Mouse (Mus musculus): ENCODE results near the gene Zfp78.

The Zfp78 gene

GRCm38 (mm10) chr7:6388971-6389370, 25.9 kb downstream of the Zfp78 start:
- DNase-seq (ENCODE audit: low spot score), result no peak

DNA sequence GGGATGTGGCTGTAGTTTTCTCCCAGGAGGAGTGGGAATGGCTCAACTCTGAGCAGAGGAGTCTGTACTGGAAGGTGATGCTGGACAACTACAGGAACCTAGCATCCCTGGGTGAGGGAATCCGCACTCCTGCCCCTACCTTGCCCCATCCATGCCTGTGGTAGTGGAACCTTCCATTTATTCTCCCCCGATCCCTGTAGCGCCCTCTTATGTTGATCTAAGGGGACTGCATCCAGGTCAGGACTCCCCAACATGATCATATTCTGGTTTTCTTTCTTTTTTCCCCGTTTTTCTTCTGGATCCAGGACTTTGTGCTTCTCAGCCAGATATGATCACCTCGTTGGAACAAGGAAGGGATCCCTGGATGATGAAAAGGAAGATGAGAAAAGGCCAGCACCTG, 26.4 kb downstream of the Zfp78 start:
- no peak for DNase-seq (ENCODE audit: low spot score)

DNA sequence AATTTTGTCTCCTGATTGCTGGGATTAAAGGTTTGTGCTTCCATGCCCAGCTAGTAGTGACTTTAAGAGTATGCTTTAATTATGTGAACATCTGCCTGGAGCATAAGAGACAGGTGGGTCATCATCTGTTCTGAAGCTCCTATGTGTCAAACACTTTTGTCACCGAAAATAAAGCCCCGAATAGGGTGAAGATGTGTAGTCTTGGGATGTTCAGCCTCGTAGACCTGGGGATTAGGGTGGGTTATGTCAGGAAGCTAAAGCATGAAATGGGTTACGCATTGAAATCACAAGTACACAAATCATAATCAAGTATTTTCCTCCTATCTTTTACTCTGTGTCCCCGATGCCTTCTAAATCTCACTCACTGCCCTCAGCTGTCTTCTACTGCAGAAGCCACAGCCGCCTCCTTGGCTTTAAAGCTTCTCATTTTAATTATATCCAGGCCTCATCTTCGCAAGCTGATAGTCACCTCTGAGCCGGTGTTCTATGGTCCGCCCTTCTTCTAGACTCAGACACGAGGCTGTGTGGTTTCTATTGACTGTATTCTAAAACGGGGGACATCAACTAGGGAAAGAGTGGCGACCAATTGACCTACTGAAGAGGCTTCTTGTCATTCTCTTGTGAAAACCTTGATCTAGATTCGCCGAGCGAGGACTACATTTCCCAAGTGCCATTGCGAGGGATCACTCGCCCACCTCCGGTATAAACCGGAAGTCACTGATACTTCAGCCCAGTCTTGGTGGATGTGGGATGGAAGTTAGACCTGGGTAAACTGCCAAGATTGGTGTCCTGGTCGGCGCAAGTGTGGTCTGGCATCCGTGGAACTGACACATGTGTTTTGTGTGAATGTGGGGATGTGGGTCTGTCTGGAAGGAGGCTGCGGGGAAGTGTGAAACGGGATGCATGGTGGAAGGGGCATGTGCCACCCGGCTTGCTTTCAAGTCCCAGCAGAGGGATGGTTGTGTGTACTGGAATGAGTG, 35.2 kb downstream of the Zfp78 start, which contains the start of gene Smim17:
Gene Smim17, plus strand, starts transcription at position 720 of the 980 bp plus-strand sequence.
- DNase-seq (ENCODE audit: low spot score), result peak; percentile 9

GRCm38 (mm10) chr7:6410043-6410442, 47.0 kb downstream of the Zfp78 start, which contains the start of gene Gm20715:
TSS of gene Gm20715 (plus strand) at chr7:6410277.
- DNase-seq (ENCODE audit: low spot score), result peak; percentile 85

- no peak for DNase-seq (ENCODE audit: low spot score)
Measured at GRCm38 (mm10) chr7:6414626-6415441, 51.8 kb downstream of the Zfp78 start.

DNA sequence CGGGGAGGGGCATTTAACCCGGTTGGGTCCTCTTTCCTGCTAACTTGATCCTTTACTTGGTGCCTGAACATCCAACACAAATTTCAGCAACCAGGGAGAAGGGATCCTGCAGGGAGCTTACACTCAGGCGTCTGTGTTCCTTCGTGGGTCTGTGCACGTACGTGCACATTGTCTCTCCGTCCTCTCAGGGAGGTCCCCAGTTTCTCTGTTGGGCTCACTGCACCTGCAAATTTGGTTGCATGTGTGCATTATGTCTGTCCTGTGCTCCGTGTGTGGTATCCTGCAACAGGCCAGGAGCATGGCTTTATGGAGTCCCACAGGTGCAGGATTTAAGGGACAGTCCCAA, 52.3 kb downstream of the Zfp78 start:
- no peak for DNase-seq (ENCODE audit: low spot score)

GRCm38 (mm10) chr7:6419894-6420293, 56.8 kb downstream of the Zfp78 start:
- no peak for DNase-seq (ENCODE audit: low spot score)

DNA sequence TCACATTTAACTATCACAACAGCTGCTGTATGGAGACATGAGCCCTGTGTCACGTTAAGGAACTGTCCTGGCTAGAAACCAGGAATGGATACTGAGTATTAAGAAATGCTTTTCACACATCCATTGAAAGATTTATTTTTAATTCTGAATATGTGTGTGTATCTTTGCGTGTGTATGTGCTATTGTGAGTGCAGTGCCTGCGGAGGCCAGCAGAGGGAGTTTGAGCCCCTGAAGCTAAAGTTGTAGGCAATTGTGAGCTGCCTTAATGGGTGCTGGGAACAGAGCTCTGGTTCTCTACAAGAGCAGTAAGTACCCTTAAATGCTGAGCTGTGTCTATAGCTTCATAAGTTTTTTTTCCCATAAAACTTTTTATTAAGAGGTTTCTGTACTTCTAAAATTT, 66.3 kb downstream of the Zfp78 start:
- DNase-seq (ENCODE audit: low spot score), result no peak

- no peak for DNase-seq (ENCODE audit: low spot score)
Measured at GRCm38 (mm10) chr7:6430342-6430741, 67.3 kb downstream of the Zfp78 start.
